Mouse (Mus musculus): ENCODE measurements around the gene Usp9x. TPM values are rescaled to one million over a fixed set of nuclear protein-coding genes. Genes with fewer than 3 reads are reported as not detected.

Gene Usp9x
- polyA plus RNA-seq, 1 experiment from 2014 or later, result 68.8 TPM

DNA sequence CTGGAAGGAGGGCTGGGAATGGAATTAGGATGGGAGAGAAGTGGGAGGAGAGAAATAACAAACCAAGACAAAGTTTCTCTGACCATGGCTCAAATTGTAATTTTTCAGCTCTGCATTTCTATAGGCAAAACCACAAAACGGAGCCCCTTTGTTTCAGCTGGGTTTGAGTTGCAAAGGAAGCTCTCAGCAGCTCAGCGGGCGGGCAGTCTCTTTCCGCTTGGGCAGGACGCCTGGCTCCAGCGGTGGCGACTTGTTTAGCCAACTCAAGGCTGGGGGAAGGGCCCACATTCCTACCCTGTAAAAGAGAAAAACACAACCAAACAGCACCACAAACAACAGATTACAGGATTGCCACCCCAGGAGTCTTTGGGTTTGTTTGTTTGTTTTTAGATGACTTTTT is 135.2 kb downstream of the Usp9x start:
- Histone ChIP-seq H3K4me2 (replicated peaks) (no peak overlapping the region), H3K4me1 (peaks cover 3% of the 10 kb centered on the region; the same call in 1 of the 2 replicates), H3K4me3 (no peak overlapping the region), H3K27me3 (peaks cover 17% of the 10 kb centered on the region), H3K27ac (replicated peaks) (no peak overlapping the region), H3K9me3 (no peaks in the 10 kb centered on the region), H3K36me3 (no peaks in the 10 kb centered on the region), H3K9ac (replicated peaks) (no peak overlapping the region)
- WGBS, result 15% methylated on average over 7 of the region's 7 CpGs
- no peak for ATAC-seq (ENCODE audit: low FRiP score, low read depth)

DNA sequence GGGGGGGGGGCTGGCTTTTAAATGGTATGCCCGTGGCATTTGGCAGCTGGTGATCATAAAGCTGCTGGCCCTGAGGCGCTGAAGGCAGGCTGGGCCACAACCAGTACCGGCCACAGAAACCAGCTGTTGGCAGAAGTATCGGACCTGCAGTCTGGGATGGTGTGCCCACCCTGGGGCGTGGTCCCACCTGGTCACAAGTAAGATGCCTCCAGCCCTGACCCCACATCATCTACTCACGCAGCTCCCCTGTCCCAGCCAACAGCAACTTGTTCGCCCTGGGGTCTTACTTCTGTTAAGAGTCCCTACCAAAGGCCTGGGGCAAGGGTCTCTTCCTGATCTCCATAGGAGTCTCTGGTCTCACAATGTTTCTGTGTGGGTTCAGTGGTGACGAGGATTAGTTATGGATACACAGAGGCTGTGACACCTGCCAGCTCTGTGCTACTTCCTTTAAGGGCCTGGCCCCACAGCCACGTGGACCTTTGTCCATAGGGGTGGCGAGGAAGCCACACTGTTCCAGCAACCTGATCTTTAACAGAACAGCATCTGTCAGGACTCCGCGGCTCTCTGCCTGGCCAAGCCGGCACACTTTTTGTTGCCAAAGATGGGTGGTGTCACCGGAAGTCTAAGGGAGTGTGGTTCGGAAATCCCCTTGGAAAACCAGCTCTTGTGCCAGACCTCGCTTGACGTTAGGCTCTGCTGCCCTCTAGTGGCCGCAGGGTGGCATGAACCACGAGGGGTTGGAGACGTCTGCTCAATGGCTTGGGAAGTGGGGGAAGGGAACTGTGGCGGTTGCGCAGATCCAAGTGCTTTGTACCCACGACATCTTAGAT is 136.4 kb downstream of the Usp9x start:
- Histone ChIP-seq H3K4me3 (peak overlapping the region; percentile 29), H3K4me2 (replicated peaks) (peak overlapping the region; percentile 45), H3K9ac (replicated peaks) (peak overlapping the region; percentile 11; the same call in 1 of the 2 replicates), H3K9me3 (no peaks in the 10 kb centered on the region), H3K27me3 (peaks cover 17% of the 10 kb centered on the region), H3K36me3 (no peaks in the 10 kb centered on the region), H3K4me1 (peaks cover 3% of the 10 kb centered on the region; the same call in 1 of the 2 replicates), H3K27ac (replicated peaks) (no peak overlapping the region; the same call in 1 of the 2 replicates)
- WGBS, result 22% methylated on average over 20 of the region's 23 CpGs
- ATAC-seq (ENCODE audit: low FRiP score, low read depth), result peak; percentile 91

GRCm38 (mm10) chrX:13208404-13208803 is 137.1 kb downstream of the Usp9x start:
- Histone ChIP-seq H3K4me2 (replicated peaks) (peak overlapping the region; percentile 45), H3K36me3 (no peaks in the 10 kb centered on the region), H3K4me3 (peak overlapping the region; percentile 29), H3K4me1 (peaks cover 3% of the 10 kb centered on the region; the same call in 1 of the 2 replicates), H3K9ac (replicated peaks) (peak overlapping the region; percentile 44), H3K9me3 (no peaks in the 10 kb centered on the region), H3K27ac (replicated peaks) (no peak overlapping the region), H3K27me3 (peaks cover 17% of the 10 kb centered on the region)
- ATAC-seq (ENCODE audit: low FRiP score, low read depth), result peak; percentile 51
- WGBS, result 35% methylated on average over 6 of the region's 6 CpGs

DNA sequence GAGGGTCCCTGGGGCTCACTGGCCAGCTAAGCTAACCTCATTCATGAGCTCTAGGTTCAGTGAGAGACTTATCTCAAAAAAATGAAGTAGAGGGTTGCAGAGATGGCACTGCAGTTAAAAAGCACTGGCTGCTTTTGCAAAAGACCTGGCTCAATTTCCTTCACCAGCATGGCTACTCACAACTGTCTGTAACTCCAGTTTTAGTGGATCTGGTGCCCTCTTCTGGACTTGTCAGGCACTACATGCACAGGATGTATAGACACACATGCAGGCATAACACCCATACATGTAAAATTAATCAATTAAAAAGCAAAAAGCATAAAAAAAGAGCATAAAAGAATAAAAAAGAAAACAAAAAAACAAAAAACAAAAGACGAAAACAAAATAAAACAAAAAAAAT is 143.0 kb downstream of the Usp9x start:
- Histone ChIP-seq H3K36me3 (no peaks in the 10 kb centered on the region), H3K27ac (replicated peaks) (no peak overlapping the region), H3K4me2 (replicated peaks) (no peak overlapping the region), H3K9ac (replicated peaks) (no peak overlapping the region), H3K27me3 (peaks cover 7% of the 10 kb centered on the region), H3K4me3 (no peak overlapping the region), H3K9me3 (no peaks in the 10 kb centered on the region), H3K4me1 (no peaks in the 10 kb centered on the region)
- ATAC-seq (ENCODE audit: low FRiP score, low read depth), result no peak
- 72% methylated on average over 1 of the region's 1 CpGs for WGBS

Other genes with a start within 250 kb of the Usp9x start
- 175 and 179 TPM in 2 replicates for gene Ddx3x, start 209.5 kb downstream of the Usp9x start, polyA plus RNA-seq (2016; fragmentation: Nextera tagmentation; extraction: Ambion mirVana)

All from midbrain, embryonic 12.5 days (tissue).